Mouse (Mus musculus): ENCODE data around the gene Natd1. TPM values are rescaled to one million over a fixed set of nuclear protein-coding genes. Genes with fewer than 3 reads are reported as not detected.
"Not testable (repeated sequence)": the region's sequence is repeated elsewhere in the genome, so short reads cannot be mapped to it uniquely, and the experiment has no call there.

Natd1 gene
- polyA plus RNA-seq, 1 experiment from 2014 or later = 15.4 TPM

DNA sequence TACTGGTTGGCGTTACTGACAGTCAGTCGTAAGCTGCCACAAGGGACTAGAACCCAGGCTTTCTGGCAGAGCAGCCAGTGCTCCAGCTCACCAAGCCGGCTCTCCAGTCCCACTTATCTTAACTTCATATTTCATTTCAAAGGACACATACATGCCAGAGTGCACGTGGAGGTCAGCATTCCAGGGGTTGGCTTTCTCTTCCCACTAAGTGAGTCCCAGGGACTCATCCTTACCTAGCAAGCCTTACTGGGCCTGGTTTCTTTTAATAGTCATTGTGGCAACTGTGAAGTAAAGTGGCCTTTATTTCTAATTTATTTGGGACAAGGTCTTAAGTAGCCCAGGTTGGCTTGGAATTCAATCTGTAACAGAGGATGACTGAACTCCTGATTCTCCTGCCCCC, 43.1 kb downstream of the Natd1 start:
- H3K4me2 ChIP-seq (ENCODE audit: low read length) = no peak overlapping the region
- 37% methylated on average over 4 of the region's 4 CpGs for WGBS
- ATAC-seq (replicated peaks; ENCODE audit: low FRiP score, low TSS enrichment, low read depth) = no peak

DNA sequence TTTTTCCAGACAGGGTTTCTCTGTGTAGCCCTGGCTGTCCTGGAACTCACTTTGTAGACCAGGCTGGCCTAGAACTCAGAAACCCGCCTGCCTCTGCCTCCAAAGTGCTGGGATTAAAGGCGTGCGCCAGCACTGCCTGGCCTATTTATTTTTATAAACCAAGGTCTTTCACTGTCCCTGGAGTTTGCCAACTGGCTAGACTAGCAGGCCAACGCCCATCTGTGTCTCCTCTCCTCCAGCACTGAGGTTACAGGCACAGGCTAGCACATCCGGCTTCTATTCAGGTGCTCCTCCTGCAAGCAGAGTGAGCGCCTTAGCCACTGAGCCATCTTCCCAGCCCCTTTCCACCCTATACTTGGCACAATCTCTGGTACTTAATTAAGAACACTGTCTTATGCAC, 45.1 kb downstream of the Natd1 start:
- peaks cover 29% of the 10 kb centered on the region for H3K4me1 ChIP-seq (replicated peaks; ENCODE audit: control insufficient read depth, insufficient read depth, low read length)
- not testable (repeated sequence) for ATAC-seq (replicated peaks; ENCODE audit: low FRiP score, low TSS enrichment, low read depth); H3K9ac ChIP-seq (ENCODE audit: low read length); H3K27ac ChIP-seq (ENCODE audit: low read depth); H3K27me3 ChIP-seq (replicated peaks; ENCODE audit: control insufficient read depth, insufficient read depth, low read length); H3K4me3 ChIP-seq (ENCODE audit: low read depth, low read length); H3K9me3 ChIP-seq (ENCODE audit: control insufficient read depth, low read length); DNase-seq (ENCODE audit: low spot score); H3K4me2 ChIP-seq (ENCODE audit: low read length)
- H3K36me3 ChIP-seq (ENCODE audit: control insufficient read depth, insufficient read depth, low read length) = peaks cover 21% of the 10 kb centered on the region
- 93% methylated on average over 6 of the region's 6 CpGs for WGBS

More for the DNA sequence above, 43.1 kb downstream of the Natd1 start:
- H3K27me3 ChIP-seq (replicated peaks; ENCODE audit: control insufficient read depth, insufficient read depth, low read length) = no peaks in the 10 kb centered on the region
- H3K36me3 ChIP-seq (ENCODE audit: control insufficient read depth, insufficient read depth, low read length) = peaks cover 14% of the 10 kb centered on the region
- no peak overlapping the region for H3K27ac ChIP-seq (ENCODE audit: low read depth)
- no peak overlapping the region for H3K4me3 ChIP-seq (ENCODE audit: low read depth, low read length)
- no peaks in the 10 kb centered on the region for H3K9me3 ChIP-seq (ENCODE audit: control insufficient read depth, low read length)
- peaks cover 46% of the 10 kb centered on the region for H3K4me1 ChIP-seq (replicated peaks; ENCODE audit: control insufficient read depth, insufficient read depth, low read length)
- H3K9ac ChIP-seq (ENCODE audit: low read length) = no peak overlapping the region
- DNase-seq (ENCODE audit: low spot score) = no peak

DNA sequence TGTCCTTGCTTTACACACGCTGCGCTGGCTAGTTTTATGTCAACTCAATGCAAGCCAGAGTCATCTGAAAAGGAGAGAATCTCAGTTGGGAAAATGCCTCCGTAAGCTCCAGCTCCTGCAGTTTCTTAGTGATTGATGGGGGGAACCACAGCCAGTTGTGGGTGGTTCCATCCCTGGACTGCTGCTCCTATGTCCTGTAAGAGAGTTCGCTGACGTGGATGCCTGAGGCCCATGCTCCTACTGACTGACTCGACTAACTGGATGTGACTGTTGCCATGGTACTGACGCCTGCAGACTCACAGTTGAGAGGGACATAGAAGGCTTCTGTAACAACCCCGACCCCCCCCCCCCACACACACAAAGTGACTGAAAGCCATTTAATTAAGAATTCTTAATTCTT, 46.6 kb downstream of the Natd1 start:
- Histone ChIP-seq H3K9ac (ENCODE audit: low read length) (no peak overlapping the region), H3K9me3 (ENCODE audit: control insufficient read depth, low read length) (no peaks in the 10 kb centered on the region), H3K4me1 (replicated peaks; ENCODE audit: control insufficient read depth, insufficient read depth, low read length) (peaks cover 20% of the 10 kb centered on the region), H3K27ac (ENCODE audit: low read depth) (no peak overlapping the region), H3K4me3 (ENCODE audit: low read depth, low read length) (no peak overlapping the region), H3K4me2 (ENCODE audit: low read length) (no peak overlapping the region), H3K27me3 (replicated peaks; ENCODE audit: control insufficient read depth, insufficient read depth, low read length) (no peaks in the 10 kb centered on the region), H3K36me3 (ENCODE audit: control insufficient read depth, insufficient read depth, low read length) (peaks cover 35% of the 10 kb centered on the region)
- WGBS = 62% methylated on average over 8 of the region's 8 CpGs
- DNase-seq (ENCODE audit: low spot score) (no peak), ATAC-seq (replicated peaks; ENCODE audit: low FRiP score, low TSS enrichment, low read depth) (no peak)

DNA sequence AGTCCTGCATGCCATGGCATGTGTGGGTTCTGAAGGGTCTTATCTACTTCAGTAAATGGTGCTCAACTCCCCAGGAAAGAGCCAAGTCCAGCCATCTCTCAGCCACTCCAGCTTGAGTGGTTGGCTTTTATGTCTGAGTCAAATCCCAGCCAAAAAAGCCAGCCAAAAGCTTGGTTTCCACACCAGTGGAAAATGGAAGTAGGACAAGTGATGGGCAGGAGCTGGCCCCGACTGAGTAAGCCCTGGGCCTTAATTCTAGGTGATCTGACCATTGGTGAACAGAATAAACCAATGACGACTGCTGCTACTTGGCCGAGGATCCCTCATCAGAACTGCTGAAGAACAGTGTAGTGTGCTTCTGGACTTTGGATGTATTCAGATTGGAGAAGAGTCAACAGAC, 47.1 kb downstream of the Natd1 start:
- no peak for ATAC-seq (replicated peaks; ENCODE audit: low FRiP score, low TSS enrichment, low read depth)
- Histone ChIP-seq H3K4me3 (ENCODE audit: low read depth, low read length) (no peak overlapping the region), H3K27me3 (replicated peaks; ENCODE audit: control insufficient read depth, insufficient read depth, low read length) (no peaks in the 10 kb centered on the region), H3K9me3 (ENCODE audit: control insufficient read depth, low read length) (no peaks in the 10 kb centered on the region), H3K36me3 (ENCODE audit: control insufficient read depth, insufficient read depth, low read length) (peaks cover 40% of the 10 kb centered on the region), H3K4me2 (ENCODE audit: low read length) (no peak overlapping the region), H3K4me1 (replicated peaks; ENCODE audit: control insufficient read depth, insufficient read depth, low read length) (peaks cover 20% of the 10 kb centered on the region), H3K27ac (ENCODE audit: low read depth) (no peak overlapping the region), H3K9ac (ENCODE audit: low read length) (no peak overlapping the region)
- 84% methylated on average over 3 of the region's 3 CpGs for WGBS
- no peak for DNase-seq (ENCODE audit: low spot score)

DNA sequence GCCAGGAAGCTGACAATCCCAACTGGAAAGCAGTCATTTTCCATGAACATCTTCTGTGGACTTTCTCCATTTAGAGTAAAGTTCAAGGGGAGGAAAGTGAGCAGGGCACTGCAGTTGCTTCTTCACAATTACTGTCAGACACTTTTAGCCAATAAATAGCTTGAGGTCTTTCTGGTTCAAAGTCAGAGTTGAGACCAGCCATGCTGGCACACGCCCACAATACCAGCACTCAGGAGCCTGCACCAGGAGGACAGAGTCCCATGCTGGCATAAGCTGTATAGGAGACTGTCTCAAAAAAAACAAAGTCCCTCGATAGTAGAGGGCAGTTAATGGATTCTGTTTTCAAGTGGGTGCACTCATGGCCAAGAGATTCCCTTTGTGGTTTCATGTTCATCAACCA, 48.5 kb downstream of the Natd1 start:
- ATAC-seq (replicated peaks; ENCODE audit: low FRiP score, low TSS enrichment, low read depth) = no peak
- Histone ChIP-seq H3K27me3 (replicated peaks; ENCODE audit: control insufficient read depth, insufficient read depth, low read length) (no peaks in the 10 kb centered on the region), H3K4me1 (replicated peaks; ENCODE audit: control insufficient read depth, insufficient read depth, low read length) (peaks cover 12% of the 10 kb centered on the region; the same call in 1 of the 2 replicates), H3K4me3 (ENCODE audit: low read depth, low read length) (no peak overlapping the region), H3K9ac (ENCODE audit: low read length) (no peak overlapping the region), H3K36me3 (ENCODE audit: control insufficient read depth, insufficient read depth, low read length) (peaks cover 51% of the 10 kb centered on the region), H3K4me2 (ENCODE audit: low read length) (no peak overlapping the region), H3K9me3 (ENCODE audit: control insufficient read depth, low read length) (no peaks in the 10 kb centered on the region), H3K27ac (ENCODE audit: low read depth) (no peak overlapping the region)
- 77% methylated on average over 2 of the region's 2 CpGs for WGBS
- DNase-seq (ENCODE audit: low spot score) = no peak

DNA sequence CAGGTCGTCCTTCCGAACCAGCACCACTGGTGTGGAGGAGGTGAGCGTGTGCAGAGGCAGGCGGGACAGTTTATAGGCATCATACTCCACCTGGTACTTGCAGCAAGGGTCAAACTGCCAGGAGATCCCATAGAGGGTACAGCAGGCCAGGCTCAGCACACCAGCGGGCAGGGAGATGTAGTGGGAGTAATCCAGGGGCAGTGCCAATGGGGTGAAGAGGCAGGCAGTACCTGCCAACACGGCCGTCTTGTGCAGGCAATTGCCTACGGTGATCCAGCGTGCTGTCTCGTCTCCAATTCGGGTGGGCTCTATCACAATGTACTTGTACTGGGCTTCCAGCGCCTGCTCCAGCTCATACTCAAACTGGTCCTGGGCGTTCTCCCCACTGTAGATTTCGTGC, 49.6 kb downstream of the Natd1 start:
- Histone ChIP-seq H3K4me2 (ENCODE audit: low read length) (no peak overlapping the region), H3K27ac (ENCODE audit: low read depth) (no peak overlapping the region), H3K9me3 (ENCODE audit: control insufficient read depth, low read length) (no peaks in the 10 kb centered on the region), H3K4me1 (replicated peaks; ENCODE audit: control insufficient read depth, insufficient read depth, low read length) (peaks cover 12% of the 10 kb centered on the region; the same call in 1 of the 2 replicates), H3K4me3 (ENCODE audit: low read depth, low read length) (no peak overlapping the region), H3K27me3 (replicated peaks; ENCODE audit: control insufficient read depth, insufficient read depth, low read length) (no peaks in the 10 kb centered on the region), H3K36me3 (ENCODE audit: control insufficient read depth, insufficient read depth, low read length) (peaks cover 53% of the 10 kb centered on the region), H3K9ac (ENCODE audit: low read length) (no peak overlapping the region)
- no peak for DNase-seq (ENCODE audit: low spot score)
- no peak for ATAC-seq (replicated peaks; ENCODE audit: low FRiP score, low TSS enrichment, low read depth)
- WGBS = 84% methylated on average over 14 of the region's 14 CpGs

DNA sequence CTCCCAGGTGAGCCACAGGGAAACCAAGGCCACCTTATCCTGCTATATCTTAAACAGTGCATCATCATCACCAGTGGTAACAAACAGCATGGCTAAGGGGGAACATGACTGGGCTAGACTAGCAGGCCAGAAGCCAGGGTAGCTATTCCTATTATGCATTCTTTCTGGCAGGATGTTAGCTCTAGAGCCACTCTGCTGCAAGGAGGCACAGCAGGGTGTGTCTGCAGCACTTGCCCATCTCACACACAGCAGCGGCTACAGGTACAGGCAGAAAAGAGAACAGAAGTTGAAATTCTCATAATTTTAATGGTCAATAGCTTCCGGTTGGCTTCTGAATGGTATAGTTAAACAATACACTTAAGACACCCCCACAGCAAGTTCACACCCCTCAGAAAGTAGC, 50.4 kb downstream of the Natd1 start:
- 94% methylated on average over 2 of the region's 2 CpGs for WGBS
- DNase-seq (ENCODE audit: low spot score) = no peak
- H3K4me1 ChIP-seq (replicated peaks; ENCODE audit: control insufficient read depth, insufficient read depth, low read length) = peaks cover 12% of the 10 kb centered on the region; the same call in 1 of the 2 replicates
- H3K4me3 ChIP-seq (ENCODE audit: low read depth, low read length) = no peak overlapping the region
- peaks cover 54% of the 10 kb centered on the region for H3K36me3 ChIP-seq (ENCODE audit: control insufficient read depth, insufficient read depth, low read length)
- no peak overlapping the region for H3K4me2 ChIP-seq (ENCODE audit: low read length)
- ATAC-seq (replicated peaks; ENCODE audit: low FRiP score, low TSS enrichment, low read depth) = no peak
- H3K27me3 ChIP-seq (replicated peaks; ENCODE audit: control insufficient read depth, insufficient read depth, low read length) = no peaks in the 10 kb centered on the region
- no peaks in the 10 kb centered on the region for H3K9me3 ChIP-seq (ENCODE audit: control insufficient read depth, low read length)
- H3K27ac ChIP-seq (ENCODE audit: low read depth) = no peak overlapping the region
- H3K9ac ChIP-seq (ENCODE audit: low read length) = no peak overlapping the region

DNA sequence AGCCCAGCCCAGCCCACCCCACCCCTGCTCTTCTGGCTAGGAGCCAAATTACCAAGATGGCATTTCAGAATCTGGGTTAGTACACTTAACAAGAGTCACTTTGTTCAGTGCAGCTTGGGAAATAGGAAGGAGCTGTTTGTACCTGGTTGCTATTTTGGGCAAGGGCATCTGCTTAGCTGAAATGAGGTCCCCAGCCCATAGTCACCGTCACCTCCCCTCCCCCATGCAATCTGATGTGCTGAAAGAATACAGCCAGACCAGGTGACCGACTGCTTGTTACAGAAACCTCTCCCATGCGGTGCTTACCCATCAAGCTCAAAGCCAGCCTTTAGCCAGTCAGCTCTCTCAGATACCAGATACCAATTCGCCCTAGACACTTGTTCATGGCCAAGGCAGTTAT, 51.4 kb downstream of the Natd1 start:
- Histone ChIP-seq H3K9ac (ENCODE audit: low read length) (no peak overlapping the region), H3K4me2 (ENCODE audit: low read length) (no peak overlapping the region), H3K9me3 (ENCODE audit: control insufficient read depth, low read length) (no peaks in the 10 kb centered on the region), H3K4me3 (ENCODE audit: low read depth, low read length) (no peak overlapping the region), H3K4me1 (replicated peaks; ENCODE audit: control insufficient read depth, insufficient read depth, low read length) (peaks cover 12% of the 10 kb centered on the region; the same call in 1 of the 2 replicates), H3K27me3 (replicated peaks; ENCODE audit: control insufficient read depth, insufficient read depth, low read length) (no peaks in the 10 kb centered on the region), H3K27ac (ENCODE audit: low read depth) (no peak overlapping the region), H3K36me3 (ENCODE audit: control insufficient read depth, insufficient read depth, low read length) (peaks cover 62% of the 10 kb centered on the region)
- ATAC-seq (replicated peaks; ENCODE audit: low FRiP score, low TSS enrichment, low read depth) (no peak), DNase-seq (ENCODE audit: low spot score) (no peak)
- WGBS = 77% methylated on average over 4 of the region's 4 CpGs

DNA sequence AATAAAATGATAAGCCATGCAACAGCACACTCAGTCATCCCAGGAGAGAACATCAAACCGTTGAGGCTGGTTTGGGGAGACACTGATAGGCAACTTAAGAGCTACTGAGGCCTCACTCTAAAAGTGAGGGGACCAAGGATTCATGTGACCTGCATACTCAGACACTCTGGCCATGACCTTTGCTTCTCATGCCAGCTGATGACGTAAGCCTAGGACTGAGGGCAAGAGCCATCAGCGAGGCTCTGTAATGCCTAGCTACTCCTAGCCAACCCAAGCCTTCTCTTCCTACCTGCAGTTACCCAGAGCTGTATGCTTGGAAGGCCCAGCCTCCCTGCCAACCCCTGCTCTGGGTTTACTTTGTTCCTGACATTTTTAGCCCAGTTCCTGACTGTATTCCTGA, 52.6 kb downstream of the Natd1 start:
- WGBS = 88% methylated on average over 3 of the region's 3 CpGs
- no peak overlapping the region for H3K27ac ChIP-seq (ENCODE audit: low read depth)
- peaks cover 62% of the 10 kb centered on the region for H3K36me3 ChIP-seq (ENCODE audit: control insufficient read depth, insufficient read depth, low read length)
- H3K9ac ChIP-seq (ENCODE audit: low read length) = no peak overlapping the region
- DNase-seq (ENCODE audit: low spot score) = no peak
- H3K9me3 ChIP-seq (ENCODE audit: control insufficient read depth, low read length) = no peaks in the 10 kb centered on the region
- no peak for ATAC-seq (replicated peaks; ENCODE audit: low FRiP score, low TSS enrichment, low read depth)
- no peaks in the 10 kb centered on the region for H3K27me3 ChIP-seq (replicated peaks; ENCODE audit: control insufficient read depth, insufficient read depth, low read length)
- no peak overlapping the region for H3K4me2 ChIP-seq (ENCODE audit: low read length)
- H3K4me3 ChIP-seq (ENCODE audit: low read depth, low read length) = no peak overlapping the region
- H3K4me1 ChIP-seq (replicated peaks; ENCODE audit: control insufficient read depth, insufficient read depth, low read length) = peaks cover 5% of the 10 kb centered on the region; the same call in 1 of the 2 replicates
